ENCODE assay signal across 12 mouse cellular contexts in genomic region chr4:148466511-148467079, GRCm38 (mm10). TPM values are rescaled to one million over a fixed set of nuclear protein-coding genes. Genes with fewer than 3 reads are reported as not detected.
A peak's percentile ranks its signal among the peaks of the same experiment; 100 is the strongest.
DNase-seq lines count a peak whose midpoint lies in the region.
"Had no signal": no experiment of that assay in that cellular context is flagged by ENCODE, and none has a peak within 500 bp of the region (broad histone marks: within the 10 kb centered on the region; RNA-seq: fewer than 3 reads in every experiment).

No protein-coding gene starts in this region.

- DNase-seq in layer of hippocampus, adult 11-12 months (ENCODE audit: low spot score), result peak; percentile 59
- DNase-seq in layer of hippocampus, postnatal 10 days (ENCODE audit: low spot score in 2 of 2), result no peak
- peak; percentile 63 for DNase-seq in right cerebral cortex, adult 18-20 months
- DNase-seq in right cerebral cortex, postnatal 25 days, result no peak
- DNase-seq in adrenal gland, postnatal 25 days, result peak; percentile 62
- no peak for DNase-seq in cerebellum, adult 11 months
- no peak for DNase-seq in thymus, postnatal 14 days
- DNase-seq: cerebellum, adult 9-11 months; gastrocnemius, postnatal 25 days; heart, adult 2 months; heart, postnatal 4 days; midbrain, embryonic 14.5 days had no signal

RNA-seq across cellular contexts. Expression of gene Mtor, which starts 18.2 kb away (rescaled TPM):
- total RNA-seq in layer of hippocampus, postnatal 10 days (2021), result 10 to 100 TPM; 81.3 to 85.9 TPM
- total RNA-seq in adrenal gland, postnatal 25 days (2021), result 61.0 and 81.2 TPM in 2 replicates

RNA-seq across cellular contexts. Expression of gene Ubiad1, which starts 22.0 kb away (rescaled TPM):
- 1 to 10 TPM; 7.8 to 8.4 TPM for total RNA-seq in layer of hippocampus, postnatal 10 days (2021)
- total RNA-seq in adrenal gland, postnatal 25 days (2021), result 20.9 and 21.5 TPM in 2 replicates

RNA-seq across cellular contexts. Expression of gene Angptl7, which starts 33.7 kb away (rescaled TPM):
- total RNA-seq in layer of hippocampus, postnatal 10 days (2021), result under 1 TPM; 0.20 to 0.21 TPM
- 0.52 and 1.3 TPM in 2 replicates for total RNA-seq in adrenal gland, postnatal 25 days (2021)

Comparison
In these comparisons a context has a peak if more than half of its experiments do, and no peak if none do; other contexts are left out.
1. DNase-seq: peak in layer of hippocampus, adult 11-12 months (single experiment), right cerebral cortex, adult 18-20 months (single experiment) and adrenal gland, postnatal 25 days (single experiment); none in layer of hippocampus, postnatal 10 days (0 of 2), right cerebral cortex, postnatal 25 days (single experiment), cerebellum, adult 11 months (single experiment) and thymus, postnatal 14 days (single experiment).